Mouse (Mus musculus) heart, postnatal 0 days (tissue): Measurements from ENCODE around the gene Tceal7. TPM values are rescaled to one million over a fixed set of nuclear protein-coding genes. Genes with fewer than 3 reads are reported as not detected.
"Not testable (repeated sequence)": the region's sequence is repeated elsewhere in the genome, so short reads cannot be mapped to it uniquely, and the experiment has no call there.

Experiments used
- ATAC-seq: fragments of 200-750 bp; cut with Nextera tagmentation; 2 replicates; pipeline ENCODE4 v1.8.0; 2017; ENCODE audit warnings: low read depth, moderate number of reproducible peaks, moderate library complexity; ENCODE audit not compliant: insufficient read depth
- DNase-seq: peaks from one replicate; pipeline ENCODE4 v3.0.0-alpha.2; 2016; ENCODE audit warnings: low spot score
- H3K27ac ChIP-seq: fragments of 300-500 bp; sonication (generic); 2 replicates; pipeline ENCODE4 v1.5.1; 2014; ENCODE audit warnings: low read depth, mild to moderate bottlenecking
- H3K27me3 ChIP-seq: fragments of 300-500 bp; sonication (generic); 2 replicates; pipeline ENCODE4 v1.6.1; 2014; ENCODE audit warnings: low read length, mixed read lengths; ENCODE audit not compliant: control insufficient read depth, insufficient read depth
- H3K36me3 ChIP-seq: fragments of 300-500 bp; sonication (generic); replicated peaks from 2 replicates; pipeline ENCODE4 v1.6.1; 2014; ENCODE audit warnings: low read length, mixed read lengths; ENCODE audit not compliant: control insufficient read depth, insufficient read depth
- H3K4me1 ChIP-seq: fragments of 300-500 bp; sonication (generic); 2 replicates; pipeline ENCODE4 v1.6.1; 2014; ENCODE audit warnings: antibody characterized with exemption; ENCODE audit not compliant: control insufficient read depth, insufficient read depth
- H3K4me2 ChIP-seq: fragments of 300-500 bp; sonication (generic); 2 replicates; pipeline ENCODE4 v1.6.1; 2014; ENCODE audit warnings: low read depth, mild to moderate bottlenecking, low read length, moderate library complexity
- H3K4me3 ChIP-seq: fragments of 300-500 bp; sonication (generic); 2 replicates; pipeline ENCODE4 v1.5.1; 2014; ENCODE audit warnings: low read depth, low read length
- H3K9ac ChIP-seq: fragments of 300-500 bp; sonication (generic); replicated peaks from 2 replicates; pipeline ENCODE4 v1.6.1; 2014; ENCODE audit warnings: low read depth, low read length, mixed read lengths
- H3K9me3 ChIP-seq: fragments of 300-500 bp; sonication (generic); replicated peaks from 2 replicates; pipeline ENCODE4 v1.6.1; 2016; ENCODE audit warnings: low read length; ENCODE audit not compliant: control insufficient read depth
- CTCF ChIP-seq: IDR thresholded peaks from 2 replicates; pipeline ENCODE4 v1.5.1; 2016; ENCODE audit warnings: antibody characterized with exemption, control low read depth, low read depth
- EP300 ChIP-seq: IDR thresholded peaks from 2 replicates; pipeline ENCODE4 v1.6.1; 2016; ENCODE audit warnings: antibody characterized with exemption, low read depth
- WGBS: fragments of 180-500 bp; shearing (Covaris S2); extraction: QIAGEN DNeasy Blood & Tissue Kit; methylation state at CpG from one replicate; pipeline ENCODE4 v1.1.7; 2014; 5-methylcytosine and 5-hydroxymethylcytosine counted together
- polyA plus RNA-seq: library from polyadenylated mRNA; unstranded; fragments of >200 nt; fragmentation: Nextera tagmentation; extraction: Ambion mirVana; gene quantifications from 2 replicates; pipeline ENCODE4 v1.2.1, GENCODE M21; 2015
- total RNA-seq: library from RNA; depleted of rRNA; stranded (reverse); fragments of >200 nt; gene quantifications from 2 replicates; pipeline ENCODE4 v1.2.3, GENCODE M21; 2014; ENCODE audit warnings: low replicate concordance; rRNA removed

The Tceal7 gene
- total RNA-seq, result 14.9 and 21.7 TPM in 2 replicates
- polyA plus RNA-seq, result 14.5 and 15.1 TPM in 2 replicates

DNA sequence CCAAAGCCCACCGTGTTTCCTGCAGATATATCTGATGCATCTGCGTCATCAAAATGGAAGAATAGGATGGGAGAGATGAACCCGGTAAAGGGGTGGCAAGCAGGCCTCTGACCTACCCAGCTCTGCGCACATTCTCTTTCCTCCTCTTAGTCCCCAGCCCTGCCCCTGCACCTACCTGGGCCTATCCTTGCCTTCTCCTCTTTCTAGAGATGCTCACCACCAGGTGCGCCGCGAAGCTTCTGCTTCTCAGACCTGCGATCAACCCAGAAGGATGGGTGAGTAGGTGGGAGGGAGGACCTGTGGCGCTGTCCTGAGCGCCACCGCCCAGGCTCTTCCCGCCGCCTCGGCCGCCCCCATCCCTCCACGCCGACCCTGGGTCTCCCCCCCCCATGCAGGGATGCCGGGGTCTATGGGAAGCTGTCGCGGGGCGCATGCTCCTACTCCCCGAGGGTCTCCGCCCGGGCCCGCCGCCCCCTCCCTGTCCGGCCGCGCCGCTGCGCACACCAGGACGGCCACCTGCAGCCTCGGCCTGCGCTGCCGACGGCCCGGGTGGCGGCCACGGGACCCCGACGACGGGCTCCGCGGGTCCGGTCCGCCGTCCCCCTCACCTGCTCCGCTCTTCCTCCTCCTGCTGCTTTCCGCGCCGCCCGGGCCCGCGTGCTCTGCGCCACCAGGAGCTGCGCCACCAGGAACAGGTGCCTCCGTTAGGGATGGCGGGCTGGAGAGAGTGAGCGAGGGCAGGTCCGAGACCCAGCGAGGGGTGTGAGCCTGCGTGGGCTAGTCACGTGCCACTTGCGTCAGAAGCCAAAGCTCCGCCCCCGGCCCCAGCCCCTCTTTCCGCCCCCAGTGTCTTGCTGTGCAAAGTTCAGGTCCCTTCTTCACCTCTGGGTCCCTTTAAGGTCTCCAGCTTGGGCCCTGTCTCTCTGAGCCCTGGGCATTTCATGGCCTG is at the start of gene Tceal7, which contains the start of gene Bex1:
Gene Tceal7 (plus strand): TSS at position 51 of the 949 bp plus-strand sequence.
Gene Bex1 (minus strand): TSS at position 785 of the 949 bp plus-strand sequence.
- WGBS, result 34% methylated on average over 9 of the region's 67 CpGs
- not testable (repeated sequence) for H3K27me3 ChIP-seq, H3K9me3 ChIP-seq, DNase-seq, H3K4me1 ChIP-seq, H3K9ac ChIP-seq, H3K36me3 ChIP-seq
- H3K4me2 ChIP-seq, result peak within 1 kb of the TSS; percentile 42
- peak within 1 kb of the TSS; percentile 38 for H3K4me3 ChIP-seq
- peak; percentile 90 for ATAC-seq
- peak within 1 kb of the TSS; percentile 66 for H3K27ac ChIP-seq

DNA sequence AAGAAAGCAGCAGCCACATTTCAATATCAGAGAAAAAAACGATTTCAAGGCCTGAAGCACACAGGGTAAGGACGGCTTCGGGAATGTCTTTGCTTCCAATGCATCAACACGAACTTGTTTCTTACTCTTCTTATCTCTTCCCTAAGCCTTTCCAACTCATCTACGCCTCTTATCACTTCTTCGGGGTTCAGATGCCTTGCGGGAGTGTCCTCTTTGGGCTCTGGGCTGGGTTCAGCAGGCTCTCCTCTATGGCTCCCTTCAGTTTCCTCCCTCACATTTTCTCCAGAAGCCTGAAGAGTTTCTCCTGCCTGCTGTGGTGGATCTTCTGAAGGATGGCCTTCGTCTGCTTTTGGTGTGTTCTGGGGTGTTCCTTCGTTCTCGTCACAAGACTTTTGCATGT is 44.0 kb upstream of the Tceal7 start:
- Histone ChIP-seq H3K9me3 (no peaks in the 10 kb centered on the region), H3K4me3 (peak overlapping the region; percentile 71), H3K4me1 (0 out of 2 replicates have a peak, but pooled peaks cover 3% of the 10 kb centered on the region), H3K4me2 (peak overlapping the region; percentile 64), H3K27ac (peak overlapping the region; percentile 57), H3K36me3 (0 out of 2 replicates have a peak, but pooled peaks cover 5% of the 10 kb centered on the region), H3K9ac (peak overlapping the region; percentile 46), H3K27me3 (no peaks in the 10 kb centered on the region)
- 23% methylated on average over 10 of the region's 10 CpGs for WGBS
- ATAC-seq (no peak), DNase-seq (no peak)
- TF ChIP-seq EP300 (no peak), CTCF (no peak)

DNA sequence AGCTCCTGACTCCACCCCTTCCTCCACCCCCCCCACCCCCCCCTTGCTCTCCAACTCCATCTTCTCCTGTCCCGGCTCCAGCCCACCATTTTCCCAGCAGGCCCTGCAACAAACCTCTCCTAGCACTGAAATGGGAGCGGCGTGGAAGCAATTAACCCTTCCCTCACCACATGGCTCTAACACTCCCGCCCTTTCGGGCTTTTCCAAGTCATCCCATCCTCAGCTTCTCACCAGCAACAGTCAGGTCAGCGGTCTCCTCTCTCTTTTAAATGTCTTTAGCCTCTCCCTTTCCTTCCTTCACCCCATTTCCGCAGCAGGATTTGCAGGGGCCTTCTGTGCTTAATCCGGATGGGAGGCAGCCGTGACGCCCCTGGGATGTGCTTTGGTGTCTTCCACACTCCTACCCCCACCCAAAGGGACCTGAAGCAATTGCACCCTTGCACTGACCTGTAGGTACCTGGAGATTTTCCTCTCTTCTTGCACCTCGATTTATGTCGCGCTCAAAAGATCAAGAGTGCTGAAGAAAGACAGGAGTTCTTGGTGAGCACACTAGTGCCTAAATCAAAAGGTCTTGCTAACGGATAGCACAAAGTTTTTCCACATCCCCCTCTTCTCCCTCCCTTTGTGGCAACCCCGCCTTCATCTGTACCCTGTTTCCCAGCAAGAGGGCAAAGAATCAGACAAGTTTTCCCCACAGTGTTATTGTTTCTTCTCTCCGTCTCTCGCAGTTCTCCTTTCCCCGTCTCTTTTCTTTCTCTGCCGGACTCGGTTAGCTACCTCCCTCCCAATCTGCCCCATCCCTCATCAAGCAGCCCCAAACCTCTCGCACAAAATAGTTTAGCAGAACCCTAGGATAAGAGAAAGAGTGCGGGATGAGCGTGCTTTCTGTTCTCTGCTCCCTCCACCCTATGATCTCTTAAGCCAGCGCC is 43.1 kb upstream of the Tceal7 start:
- Histone ChIP-seq H3K9ac (peak overlapping the region; percentile 85), H3K9me3 (no peaks in the 10 kb centered on the region), H3K27me3 (no peaks in the 10 kb centered on the region), H3K36me3 (0 out of 2 replicates have a peak, but pooled peaks cover 5% of the 10 kb centered on the region), H3K4me3 (peak overlapping the region; percentile 71), H3K27ac (peak overlapping the region; percentile 95), H3K4me2 (peak overlapping the region; percentile 64), H3K4me1 (0 out of 2 replicates have a peak, but pooled peaks cover 3% of the 10 kb centered on the region)
- WGBS, result 17% methylated on average over 23 of the region's 24 CpGs
- TF ChIP-seq EP300 (no peak), CTCF (no peak)
- peak; percentile 72 for ATAC-seq
- DNase-seq, result peak; percentile 85

DNA sequence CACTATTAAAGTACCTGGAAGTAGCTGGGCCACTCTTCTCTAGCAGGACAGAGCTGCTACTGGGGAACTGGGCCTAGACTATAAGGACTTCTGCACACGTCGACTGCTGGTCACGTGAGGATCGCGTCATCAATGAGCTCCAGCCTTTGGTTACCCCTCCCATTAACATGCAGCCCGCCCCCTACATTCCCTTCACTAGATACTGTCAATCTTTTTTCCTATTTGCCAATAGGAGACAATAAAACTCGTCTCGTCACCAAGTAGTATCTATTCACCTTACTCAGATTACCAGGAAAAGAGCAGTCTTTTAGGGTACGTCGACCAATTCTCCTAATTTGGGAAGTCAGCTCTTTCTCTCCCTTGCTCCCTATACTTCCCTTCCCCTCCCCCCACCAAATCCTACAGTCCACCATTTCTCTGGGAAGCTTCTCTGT is 42.4 kb upstream of the Tceal7 start, which contains the start of gene Tceal8:
Gene Tceal8 (minus strand): TSS at position 225 of the 434 bp plus-strand sequence.
- H3K27ac ChIP-seq, result peak within 1 kb of the TSS; percentile 95
- peak; percentile 94 for ATAC-seq

More for the DNA sequence above, 42.4 kb upstream of the Tceal7 start, which contains the start of gene Tceal8:
- Histone ChIP-seq H3K9ac (peak within 1 kb of the TSS; percentile 85), H3K4me3 (peak within 1 kb of the TSS; percentile 71), H3K4me2 (peak within 1 kb of the TSS; percentile 64), H3K9me3 (no peaks in the 10 kb centered on the region), H3K27me3 (no peaks in the 10 kb centered on the region), H3K4me1 (0 out of 2 replicates have a peak, but pooled peaks cover 3% of the 10 kb centered on the region), H3K36me3 (0 out of 2 replicates have a peak, but pooled peaks cover 5% of the 10 kb centered on the region)
- no peak for TF ChIP-seq EP300
- 0 out of 2 replicates have a peak, but pooled peaks have one; percentile 8 for TF ChIP-seq CTCF
- peak; percentile 95 for DNase-seq
- WGBS, result 28% methylated on average over 10 of the region's 10 CpGs
